Mouse (Mus musculus): ENCODE results near the gene Rnf144b. TPM values are rescaled to one million over a fixed set of nuclear protein-coding genes. Genes with fewer than 3 reads are reported as not detected.

The Rnf144b gene
- total RNA-seq (2021): 10 to 100 TPM; 20.7 to 25.9 TPM
- long read RNA-seq, experiment 1, full-length matches to known transcripts: 5 of 7 reads
- long read RNA-seq, experiment 1, partial matches to known transcripts: 0 of 7 reads
- long read RNA-seq, experiment 1, other reads (novel, unspliced or antisense): 2 of 7 reads
- long read RNA-seq, experiment 2, partial matches to known transcripts: 0 of 2 reads
- long read RNA-seq, experiment 2, other reads (novel, unspliced or antisense): 0 of 2 reads

- peak within 1 kb of the TSS; percentile 80 for H3K27ac ChIP-seq
- H3K4me3 ChIP-seq: peak within 1 kb of the TSS; percentile 75
- intact Hi-C loops (cut with DNase I): loop anchor here (1.0 to 2.0 kb wide), 2 partner anchors 14 to 26 kb away; no protein-coding TSS in a partner anchor
- TF ChIP-seq CTCF (IDR thresholded peaks at IDR 0.05): no peak
- peak; percentile 64 to 69 for DNase-seq (ENCODE audit: extremely low spot score in 1 of 2, low spot score in 2 of 2)
Measured at GRCm38 (mm10) chr13:47122537-47123430, at the start of gene Rnf144b. Rnf144b (plus strand) TSS chr13:47122656.

DNA sequence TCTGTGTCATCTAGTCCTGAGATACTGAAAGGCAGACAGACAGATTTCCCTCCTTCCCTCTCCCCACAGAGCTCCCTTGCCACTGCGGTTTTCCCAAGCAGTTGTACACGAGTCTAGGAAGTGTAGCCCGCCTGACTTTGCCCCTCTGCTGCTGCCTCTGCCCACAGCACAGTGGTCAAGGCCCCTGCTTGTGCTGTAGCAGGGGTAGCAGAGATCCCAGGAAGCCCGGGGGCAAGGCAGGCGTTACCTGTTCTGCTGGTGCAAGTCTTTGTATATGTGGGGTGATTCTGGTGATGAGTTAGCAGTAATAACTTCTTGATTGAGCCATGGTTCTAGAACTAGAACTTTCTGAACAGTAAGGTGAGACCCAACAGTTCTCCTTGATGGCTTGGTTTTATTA, 46.3 kb upstream of the Rnf144b start:
- H3K27ac ChIP-seq: no peak overlapping the region
- no peak for DNase-seq (ENCODE audit: extremely low spot score in 1 of 2, low spot score in 2 of 2)
- H3K4me3 ChIP-seq: no peak overlapping the region
- TF ChIP-seq CTCF (IDR thresholded peaks at IDR 0.05): no peak
- intact Hi-C loops (cut with DNase I): loop anchor here (5.0 kb wide), 1 partner anchor 211 kb away; no protein-coding TSS in a partner anchor

DNA sequence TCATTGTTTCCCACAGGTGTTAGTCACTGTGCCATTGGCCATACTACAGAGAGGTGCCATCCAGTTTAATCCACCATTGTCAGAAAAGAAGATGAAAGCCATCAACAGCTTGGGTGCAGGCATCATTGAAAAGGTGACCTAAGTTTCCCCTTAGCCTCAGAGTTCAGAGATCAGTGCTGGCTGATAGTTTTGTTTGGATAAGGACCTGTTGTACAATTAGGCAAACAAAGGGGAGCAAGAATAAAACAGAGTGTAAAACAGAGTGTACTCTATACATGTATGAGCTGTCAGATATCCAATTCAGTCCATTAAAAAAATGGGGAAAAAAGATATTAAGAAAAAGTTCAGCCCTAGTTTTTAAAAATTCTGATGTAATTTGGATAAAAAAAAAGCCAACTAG, 45.1 kb upstream of the Rnf144b start:
- H3K27ac ChIP-seq: no peak overlapping the region
- intact Hi-C loops (cut with DNase I): loop anchor here (5.0 kb wide), 1 partner anchor 210 kb away; no protein-coding TSS in a partner anchor
- H3K4me3 ChIP-seq: no peak overlapping the region
- no peak for TF ChIP-seq CTCF (IDR thresholded peaks at IDR 0.05)
- DNase-seq (ENCODE audit: extremely low spot score in 1 of 2, low spot score in 2 of 2): no peak

GRCm38 (mm10) chr13:47078799-47079198, 43.7 kb upstream of the Rnf144b start:
- intact Hi-C loops (cut with DNase I): loop anchor here (5.0 kb wide), 1 partner anchor 209 kb away; no protein-coding TSS in a partner anchor
- Histone ChIP-seq H3K4me3 (no peak overlapping the region), H3K27ac (no peak overlapping the region)
- peak; percentile 23 for TF ChIP-seq CTCF (IDR thresholded peaks at IDR 0.05)
- no peak for DNase-seq (ENCODE audit: extremely low spot score in 1 of 2, low spot score in 2 of 2)

DNA sequence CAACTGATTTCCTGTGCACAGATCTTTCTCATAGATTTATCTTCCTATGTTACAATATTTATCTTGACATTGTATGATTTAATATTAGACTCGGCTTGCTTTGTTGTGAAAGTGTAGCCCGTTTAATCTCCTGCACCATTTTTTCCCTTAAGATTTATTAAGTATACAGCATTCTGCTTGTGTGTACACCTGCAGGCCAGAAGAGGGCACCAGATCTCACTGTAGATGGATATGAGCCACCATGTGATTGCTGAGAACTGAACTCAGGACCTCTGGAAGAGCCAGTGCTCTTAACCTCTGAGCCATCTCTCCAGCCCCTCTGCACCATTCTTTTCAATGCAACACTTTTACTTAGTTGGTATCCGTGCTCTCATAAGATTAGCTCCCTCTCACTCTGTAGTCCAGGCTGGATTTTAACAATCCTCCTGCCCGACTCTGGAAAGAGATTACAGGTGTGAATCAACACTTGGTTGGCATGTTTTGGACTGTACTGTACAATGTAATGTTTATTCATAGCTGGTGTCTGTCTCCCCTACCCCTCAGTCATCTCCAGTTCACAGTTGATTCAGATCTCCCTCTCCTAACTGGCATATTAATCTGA, 41.5 kb upstream of the Rnf144b start:
- no peak for DNase-seq (ENCODE audit: extremely low spot score in 1 of 2, low spot score in 2 of 2)
- no peak overlapping the region for H3K4me3 ChIP-seq
- intact Hi-C loops (cut with DNase I): no loop called here
- H3K27ac ChIP-seq: no peak overlapping the region
- peak; percentile 53 for TF ChIP-seq CTCF (IDR thresholded peaks at IDR 0.05)

DNA sequence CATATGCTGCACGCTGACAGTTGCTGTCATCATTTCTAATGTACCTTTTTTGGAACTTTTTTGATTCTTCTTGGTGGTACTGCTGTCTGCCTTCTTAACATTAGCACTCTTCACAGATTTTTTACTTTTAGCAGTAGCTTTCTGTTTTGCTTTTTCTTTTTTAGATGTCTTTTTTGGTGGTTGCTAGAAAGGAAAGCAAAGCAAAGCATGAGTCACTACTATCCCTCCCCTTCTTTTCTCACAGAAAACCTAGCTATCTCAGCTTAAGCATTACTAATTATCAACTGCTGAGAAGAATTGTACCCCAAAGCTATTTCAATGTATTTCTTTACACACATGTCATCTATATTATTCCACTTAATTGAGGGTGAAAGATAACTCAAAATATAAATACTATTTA, 34.0 kb upstream of the Rnf144b start:
- Histone ChIP-seq H3K4me3 (no peak overlapping the region), H3K27ac (no peak overlapping the region)
- DNase-seq (ENCODE audit: extremely low spot score in 1 of 2, low spot score in 2 of 2): no peak
- TF ChIP-seq CTCF (IDR thresholded peaks at IDR 0.05): no peak
- intact Hi-C loops (cut with DNase I): no loop called here

DNA sequence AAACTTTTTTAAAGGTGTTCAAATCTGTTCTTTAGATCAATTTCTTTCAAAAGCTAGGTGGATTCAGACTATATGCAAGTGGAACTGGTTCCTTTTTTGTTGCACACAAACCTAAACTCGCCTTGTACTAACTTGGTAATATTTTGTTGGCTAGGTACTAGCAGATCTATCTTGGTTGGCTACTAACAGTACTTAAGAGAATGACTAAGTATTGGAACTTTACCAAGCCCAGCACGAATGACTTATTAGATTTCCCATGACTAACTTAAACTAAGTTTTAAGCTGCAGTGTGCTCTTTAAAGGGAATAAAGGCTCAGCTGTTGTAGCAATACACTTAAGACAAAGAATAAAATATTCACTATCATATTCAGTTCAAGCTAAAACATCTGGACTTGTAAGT, 33.2 kb upstream of the Rnf144b start:
- intact Hi-C loops (cut with DNase I): no loop called here
- TF ChIP-seq CTCF (IDR thresholded peaks at IDR 0.05): no peak
- Histone ChIP-seq H3K4me3 (no peak overlapping the region), H3K27ac (no peak overlapping the region)
- DNase-seq (ENCODE audit: extremely low spot score in 1 of 2, low spot score in 2 of 2): no peak

DNA sequence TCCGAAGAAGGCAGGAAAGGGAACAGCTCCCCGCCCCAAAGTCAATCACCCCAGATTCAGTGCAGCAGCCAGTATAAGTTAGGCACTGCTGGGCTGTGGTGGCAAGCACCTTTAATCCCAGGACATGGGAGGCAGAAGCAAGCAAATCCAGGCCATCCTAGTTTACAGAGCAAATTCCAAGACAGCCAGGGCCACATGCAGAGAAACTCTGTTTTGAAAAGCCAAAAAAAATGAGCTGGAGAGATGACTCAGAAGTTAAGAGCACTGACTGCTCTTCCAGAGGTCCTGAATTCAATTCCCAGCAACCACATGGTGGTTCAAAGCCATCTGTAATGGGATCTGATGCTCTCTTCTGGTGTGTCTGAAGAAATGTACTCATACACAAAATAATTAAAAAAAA, 28.7 kb upstream of the Rnf144b start:
- Histone ChIP-seq H3K27ac (no peak overlapping the region), H3K4me3 (no peak overlapping the region)
- no peak for TF ChIP-seq CTCF (IDR thresholded peaks at IDR 0.05)
- DNase-seq (ENCODE audit: extremely low spot score in 1 of 2, low spot score in 2 of 2): no peak
- intact Hi-C loops (cut with DNase I): no loop called here

GRCm38 (mm10) chr13:47096591-47096990, 25.9 kb upstream of the Rnf144b start:
- no peak for TF ChIP-seq CTCF (IDR thresholded peaks at IDR 0.05)
- no peak for DNase-seq (ENCODE audit: extremely low spot score in 1 of 2, low spot score in 2 of 2)
- H3K4me3 ChIP-seq: no peak overlapping the region
- H3K27ac ChIP-seq: no peak overlapping the region
- intact Hi-C loops (cut with DNase I): no loop called here

- DNase-seq (ENCODE audit: extremely low spot score in 1 of 2, low spot score in 2 of 2): no peak
- H3K27ac ChIP-seq: no peak overlapping the region
- intact Hi-C loops (cut with DNase I): no loop called here
- H3K4me3 ChIP-seq: no peak overlapping the region
- no peak for TF ChIP-seq CTCF (IDR thresholded peaks at IDR 0.05)
Measured at GRCm38 (mm10) chr13:47099265-47099664, 23.2 kb upstream of the Rnf144b start.

GRCm38 (mm10) chr13:47100587-47100986, 21.9 kb upstream of the Rnf144b start:
- intact Hi-C loops (cut with DNase I): no loop called here
- H3K27ac ChIP-seq: no peak overlapping the region
- H3K4me3 ChIP-seq: no peak overlapping the region
- DNase-seq (ENCODE audit: extremely low spot score in 1 of 2, low spot score in 2 of 2): no peak
- no peak for TF ChIP-seq CTCF (IDR thresholded peaks at IDR 0.05)

DNA sequence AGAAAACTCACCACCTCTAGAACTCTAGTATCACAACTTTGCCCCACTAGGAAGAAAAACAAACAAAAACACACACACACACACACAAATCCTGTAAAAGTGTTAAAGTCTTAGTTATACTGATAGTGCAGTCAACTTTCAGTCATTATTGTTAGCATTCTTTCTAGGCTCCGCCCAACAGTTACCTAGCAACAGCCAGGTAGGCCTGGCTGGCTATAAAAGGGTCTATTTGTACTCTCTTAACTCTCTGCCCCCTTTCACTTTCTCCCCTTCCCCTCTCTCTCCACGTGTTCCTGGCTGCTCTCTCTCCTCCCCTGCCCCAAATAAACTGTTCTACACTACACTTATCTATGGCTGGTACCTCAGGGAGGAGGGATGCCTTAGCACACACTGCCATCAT, 18.3 kb upstream of the Rnf144b start:
- intact Hi-C loops (cut with DNase I): no loop called here
- no peak overlapping the region for H3K27ac ChIP-seq
- 0 out of 2 replicates have a peak overlapping the region, but pooled peaks have one; percentile 89 for H3K4me3 ChIP-seq
- no peak for DNase-seq (ENCODE audit: extremely low spot score in 1 of 2, low spot score in 2 of 2)
- no peak for TF ChIP-seq CTCF (IDR thresholded peaks at IDR 0.05)

All from left cerebral cortex, adult 2 months (tissue).